Mouse (Mus musculus) forebrain, embryonic 12.5 days (tissue): ENCODE measurements at regions not wholly inside any gene's neighbourhood (a gene's known extent, or its start where the extent isn't known, plus 50 kb on each side); places are given as distances from the start of the nearest gene placed in this dataset.

Source experiments
- ATAC-seq: fragments of 200-750 bp; cut with Nextera tagmentation; 2 replicates; pipeline ENCODE4 v1.8.0; 2017; ENCODE audit warnings: moderate TSS enrichment; ENCODE audit not compliant: low FRiP score
- H3K27ac ChIP-seq: fragments of 300-500 bp; sonication (generic); 2 replicates; pipeline ENCODE4 v1.5.1; 2016; ENCODE audit warnings: mild to moderate bottlenecking
- H3K27me3 ChIP-seq: fragments of 300-500 bp; sonication (generic); 2 replicates; pipeline ENCODE4 v1.6.1; 2016; ENCODE audit warnings: mild to moderate bottlenecking
- H3K36me3 ChIP-seq: fragments of 300-500 bp; sonication (generic); replicated peaks from 2 replicates; pipeline ENCODE4 v1.6.1; 2016; ENCODE audit warnings: mild to moderate bottlenecking
- H3K4me1 ChIP-seq: fragments of 300-500 bp; sonication (generic); 2 replicates; pipeline ENCODE4 v1.6.1; 2016
- H3K4me2 ChIP-seq: fragments of 300-500 bp; sonication (generic); 2 replicates; pipeline ENCODE4 v1.6.1; 2016; ENCODE audit warnings: mild to moderate bottlenecking, moderate library complexity
- H3K4me3 ChIP-seq: fragments of 300-500 bp; sonication (generic); replicated peaks from 2 replicates; pipeline ENCODE4 v1.5.1; 2016; ENCODE audit warnings: mild to moderate bottlenecking
- H3K9ac ChIP-seq: fragments of 300-500 bp; sonication (generic); 2 replicates; pipeline ENCODE4 v1.6.1; 2016; ENCODE audit warnings: mild to moderate bottlenecking
- H3K9me3 ChIP-seq: fragments of 300-500 bp; sonication (generic); 2 replicates; pipeline ENCODE4 v1.6.1; 2016
- WGBS: fragments of 180-500 bp; shearing (Covaris S2); methylation state at CpG from one replicate; pipeline ENCODE4 v1.1.7; 2016; 5-methylcytosine and 5-hydroxymethylcytosine counted together

GRCm38 (mm10) chr13:70464996-70465395, 172.4 kb downstream of the Ice1 start:
- H3K4me3 ChIP-seq = no peak overlapping the region
- WGBS = 82% methylated on average over 5 of the region's 5 CpGs
- H3K36me3 ChIP-seq = no peaks in the 10 kb centered on the region
- peaks cover 2% of the 10 kb centered on the region; the same call in 1 of the 2 replicates for H3K4me1 ChIP-seq
- no peak overlapping the region for H3K9ac ChIP-seq
- H3K27me3 ChIP-seq = no peaks in the 10 kb centered on the region
- H3K4me2 ChIP-seq = no peak overlapping the region
- H3K9me3 ChIP-seq = no peaks in the 10 kb centered on the region
- no peak overlapping the region for H3K27ac ChIP-seq
- no peak for ATAC-seq

GRCm38 (mm10) chr13:70474746-70475145, 162.7 kb downstream of the Ice1 start:
- H3K36me3 ChIP-seq = no peaks in the 10 kb centered on the region
- no peaks in the 10 kb centered on the region for H3K9me3 ChIP-seq
- H3K27ac ChIP-seq = no peak overlapping the region
- no peak overlapping the region for H3K9ac ChIP-seq
- WGBS = 85% methylated on average over 4 of the region's 4 CpGs
- H3K4me2 ChIP-seq = no peak overlapping the region
- no peak for ATAC-seq
- H3K4me1 ChIP-seq = no peaks in the 10 kb centered on the region
- no peak overlapping the region for H3K4me3 ChIP-seq
- no peaks in the 10 kb centered on the region for H3K27me3 ChIP-seq

- 90% methylated on average over 2 of the region's 2 CpGs for WGBS
- ATAC-seq = no peak
Observed at GRCm38 (mm10) chr13:70475366-70475765, 162.1 kb downstream of the Ice1 start.

GRCm38 (mm10) chr13:70499302-70499701, 138.1 kb downstream of the Ice1 start:
- no peak for ATAC-seq
- 28% methylated on average over 4 of the region's 4 CpGs for whole genome bisulfite sequencing
- H3K27me3 ChIP-seq = no peaks in the 10 kb centered on the region
- H3K4me2 ChIP-seq = no peak overlapping the region
- H3K36me3 ChIP-seq = no peaks in the 10 kb centered on the region
- no peak overlapping the region for H3K9ac ChIP-seq
- H3K9me3 ChIP-seq = no peaks in the 10 kb centered on the region
- no peak overlapping the region for H3K27ac ChIP-seq
- no peak overlapping the region for H3K4me3 ChIP-seq
- 0 out of 2 replicates have a peak, but pooled peaks cover 2% of the 10 kb centered on the region for H3K4me1 ChIP-seq

More at GRCm38 (mm10) chr13:70475366-70475765, 162.1 kb downstream of the Ice1 start:
- no peak overlapping the region for H3K4me3 ChIP-seq
- H3K27me3 ChIP-seq = no peaks in the 10 kb centered on the region
- no peak overlapping the region for H3K4me2 ChIP-seq
- no peaks in the 10 kb centered on the region for H3K36me3 ChIP-seq
- H3K9ac ChIP-seq = no peak overlapping the region
- H3K9me3 ChIP-seq = no peaks in the 10 kb centered on the region
- H3K27ac ChIP-seq = no peak overlapping the region
- no peaks in the 10 kb centered on the region for H3K4me1 ChIP-seq
